Mouse (Mus musculus) liver, adult (tissue): ENCODE results near the gene Clec1b.
A peak's percentile ranks its signal among the peaks of the same experiment; 100 is the strongest.

Experiments
- GATA4 ChIP-seq: IDR thresholded peaks from 2 replicates; pipeline ENCODE4 v1.6.1; 2014; ENCODE audit warnings: mild to moderate bottlenecking, low read length; ENCODE audit not compliant: insufficient replicate concordance

The Clec1b gene

DNA sequence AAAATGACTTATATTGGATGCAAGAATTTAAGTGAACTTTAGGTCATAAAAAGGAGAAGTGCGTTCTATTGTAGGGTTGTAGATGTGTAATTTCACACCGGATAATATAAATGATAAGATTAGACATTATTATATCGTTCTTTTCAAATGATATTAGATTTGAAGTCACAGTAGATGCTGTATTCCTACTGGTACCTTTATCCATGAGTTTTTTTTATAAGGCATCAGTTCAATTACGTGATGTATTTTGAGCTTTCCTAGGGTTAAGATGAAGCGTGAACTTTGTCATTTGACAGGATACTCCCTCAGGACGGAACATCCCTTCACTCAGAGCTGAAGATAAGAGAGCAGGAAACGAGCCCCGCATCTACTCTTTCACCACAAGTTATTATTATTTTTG, at the start of gene Clec1b:
Gene Clec1b, plus strand, starts transcription at position 301 of the 400 bp plus-strand sequence.
- TF ChIP-seq GATA4: peak; percentile 83

DNA sequence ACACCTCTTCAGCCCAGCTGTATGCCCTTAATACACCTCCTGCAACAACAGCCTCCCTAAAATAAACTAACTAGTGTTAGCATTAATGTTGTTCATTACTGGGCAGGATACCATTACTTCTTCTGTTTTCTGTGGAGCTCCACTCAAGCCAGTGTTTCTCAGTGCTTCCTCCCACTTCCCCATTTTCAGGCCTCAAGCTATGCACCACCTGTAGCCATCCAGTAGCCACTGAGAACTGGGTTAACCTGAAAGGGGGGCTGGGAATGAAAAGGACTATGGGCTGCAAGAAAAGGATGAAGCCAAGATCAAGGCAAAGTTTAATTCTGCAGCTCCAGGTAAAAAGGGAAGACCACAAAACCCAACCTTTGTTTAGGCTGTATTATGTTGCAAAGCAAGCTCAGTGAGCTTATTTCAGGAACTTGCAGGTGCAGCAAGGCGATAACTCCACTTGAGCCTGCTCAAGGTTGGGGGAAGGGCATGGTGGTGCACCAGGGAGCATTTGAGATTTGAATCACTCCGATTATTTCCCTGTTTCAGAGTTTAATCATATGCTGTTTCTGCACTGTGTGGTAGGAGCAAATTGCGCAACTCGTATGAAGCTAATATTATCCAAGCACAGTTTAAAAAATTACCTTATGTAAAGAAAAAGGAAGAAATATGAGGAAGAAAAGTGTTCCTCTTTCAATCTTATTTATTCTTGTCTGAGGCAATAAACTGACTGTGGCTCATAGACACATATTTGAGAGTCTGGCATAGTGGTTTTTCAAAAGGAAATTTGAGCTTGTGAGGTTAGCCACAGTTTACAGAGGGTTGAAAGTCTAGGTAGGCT, 47.4 kb upstream of the Clec1b start:
- TF ChIP-seq GATA4: no peak

DNA sequence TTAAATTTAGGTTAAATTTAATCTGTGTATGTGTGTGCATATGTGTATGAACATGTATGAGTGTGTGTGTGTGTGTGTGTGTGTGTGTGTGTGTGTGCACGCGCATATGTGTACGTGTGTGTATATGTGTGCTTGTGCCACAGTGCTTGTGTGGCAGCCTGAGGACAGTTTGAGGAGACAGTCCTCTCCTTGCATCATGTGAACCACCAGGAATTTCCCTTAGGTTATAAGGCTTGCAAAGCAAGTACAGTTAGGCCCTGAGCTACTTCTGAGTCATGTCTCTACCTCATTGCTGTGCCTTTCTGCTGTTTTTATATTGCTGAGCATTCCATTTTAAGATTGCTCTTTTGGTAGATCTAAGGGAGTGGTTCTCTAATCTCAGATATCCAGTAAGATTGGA, 46.0 kb upstream of the Clec1b start:
- TF ChIP-seq GATA4: no peak

DNA sequence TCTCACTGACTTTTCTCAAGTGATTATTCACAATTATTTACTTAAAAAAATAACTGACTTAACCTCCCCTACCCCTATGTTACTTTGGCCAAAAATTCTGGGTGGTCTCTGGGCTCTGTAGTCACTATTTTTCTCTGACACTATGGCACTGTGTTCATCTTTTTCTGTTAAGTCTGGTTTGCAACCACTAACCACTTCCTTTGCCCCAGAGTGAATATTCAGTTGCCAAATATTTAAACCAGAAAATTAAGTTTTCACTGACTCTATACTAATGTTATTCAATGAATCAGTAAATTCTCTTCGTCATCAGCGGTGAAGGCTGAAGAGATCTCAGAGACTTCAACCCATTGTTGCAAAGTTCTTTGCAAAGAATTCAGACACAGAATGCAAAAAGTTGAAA, 41.3 kb upstream of the Clec1b start:
- TF ChIP-seq GATA4: no peak

DNA sequence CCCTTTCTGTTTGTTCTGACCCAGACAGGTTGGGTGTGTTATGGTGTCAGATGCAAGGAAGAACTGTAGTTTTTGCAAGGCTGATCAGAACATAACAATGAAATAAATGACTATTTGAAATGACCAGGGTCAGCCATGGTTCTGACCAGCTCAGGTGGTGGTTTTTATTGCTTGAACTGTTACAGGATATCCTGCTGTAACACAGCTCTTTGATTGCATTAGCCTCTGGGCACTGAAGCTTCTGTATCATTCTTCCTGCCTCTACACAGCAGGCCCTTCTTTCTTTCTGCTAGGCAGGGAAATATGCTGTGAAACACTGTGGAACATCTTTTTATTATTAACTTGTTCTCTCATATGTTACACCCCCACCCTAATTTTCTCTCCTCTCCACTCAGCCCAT, 40.7 kb upstream of the Clec1b start:
- TF ChIP-seq GATA4: no peak

DNA sequence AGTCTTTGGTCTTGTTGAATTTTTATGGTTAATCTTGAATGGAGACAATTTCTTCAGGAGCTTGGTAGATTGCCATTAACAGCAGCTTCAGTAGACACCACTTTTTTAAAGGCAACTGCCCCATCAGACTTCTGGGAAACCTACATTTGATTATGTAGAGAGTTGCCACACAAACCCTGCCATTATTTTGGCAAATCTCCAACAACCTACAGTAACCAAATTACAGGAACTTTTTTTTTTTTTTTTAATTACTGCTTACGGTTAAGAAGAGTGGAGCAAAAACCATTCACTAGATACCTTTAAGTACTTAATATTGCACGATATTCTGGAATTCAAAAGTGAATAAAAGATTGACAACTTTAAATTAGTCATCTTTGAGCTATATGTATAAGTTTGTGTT, 37.6 kb upstream of the Clec1b start:
- no peak for TF ChIP-seq GATA4

DNA sequence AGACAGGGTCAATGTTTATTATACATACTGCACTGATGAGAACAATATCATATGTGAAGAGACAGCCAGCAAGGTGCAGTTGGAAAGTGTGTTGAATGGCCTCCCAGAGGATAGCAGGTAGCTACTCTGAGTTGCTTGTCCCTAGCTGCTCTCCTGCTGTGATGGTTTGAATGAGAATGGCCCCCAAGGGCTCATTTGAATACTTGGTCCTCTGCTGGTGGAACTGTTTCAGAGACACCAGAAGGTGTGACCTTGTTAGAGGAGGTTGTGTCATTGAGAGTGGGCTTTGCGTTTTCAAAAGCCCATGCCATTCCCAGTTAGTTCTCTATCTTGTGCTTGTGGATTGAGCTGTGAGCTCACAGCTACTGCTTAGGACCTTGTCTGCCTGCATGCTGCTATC, 33.2 kb upstream of the Clec1b start:
- no peak for TF ChIP-seq GATA4

DNA sequence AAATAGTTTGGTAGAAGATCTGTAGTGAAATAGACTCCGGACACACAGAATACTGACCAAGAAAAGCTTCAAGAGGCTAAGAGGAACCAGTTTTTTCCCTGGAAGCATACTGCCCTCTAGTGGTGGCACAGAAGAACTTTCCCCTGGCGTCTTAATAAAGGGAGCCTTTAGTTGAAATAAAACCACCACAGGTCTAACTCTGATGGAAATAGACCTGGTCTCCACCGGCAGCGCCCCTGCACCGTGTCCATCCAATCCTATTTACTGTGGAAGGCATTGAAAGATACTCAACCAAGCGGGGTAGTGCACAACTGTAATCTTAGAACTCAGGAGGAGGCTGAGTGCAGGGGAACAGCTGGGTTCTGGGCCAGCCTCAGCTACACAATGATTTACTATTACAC, 31.1 kb upstream of the Clec1b start:
- no peak for TF ChIP-seq GATA4

DNA sequence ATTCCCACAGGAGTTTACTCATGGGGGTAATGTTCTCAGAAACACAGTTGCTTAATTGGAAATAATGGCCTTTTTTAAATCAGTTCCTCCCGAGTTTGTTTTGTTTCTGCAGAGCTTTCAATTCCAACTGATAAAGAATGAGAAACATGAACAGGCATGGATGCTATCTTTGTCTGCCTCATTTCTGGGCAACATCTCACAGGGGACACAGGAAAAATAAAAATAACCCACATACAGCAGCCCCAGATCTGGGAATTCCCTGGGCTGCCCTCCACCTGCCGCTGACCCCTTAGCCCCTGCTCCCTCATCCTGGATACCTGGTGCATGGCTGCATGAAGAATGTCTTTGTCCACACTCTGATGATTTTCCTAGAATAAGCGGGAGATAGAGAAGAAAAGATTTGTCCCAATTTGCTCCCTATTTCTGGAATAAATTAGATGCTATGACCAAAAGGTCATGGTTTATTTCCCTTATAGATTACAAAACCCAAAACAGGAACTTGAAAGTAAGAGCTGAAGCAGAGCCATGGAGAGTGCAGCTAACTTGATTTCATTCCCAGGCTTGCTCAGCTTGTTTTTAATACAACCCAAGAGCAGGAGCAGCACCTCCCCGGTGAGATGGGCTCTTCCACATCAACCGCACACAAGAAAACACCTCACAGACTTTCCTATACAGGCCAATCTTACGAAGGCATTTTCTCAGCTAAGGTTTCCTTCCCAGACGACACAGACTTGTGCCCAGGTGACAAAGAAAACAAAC, 27.5 kb upstream of the Clec1b start:
- TF ChIP-seq GATA4: peak; percentile 93

DNA sequence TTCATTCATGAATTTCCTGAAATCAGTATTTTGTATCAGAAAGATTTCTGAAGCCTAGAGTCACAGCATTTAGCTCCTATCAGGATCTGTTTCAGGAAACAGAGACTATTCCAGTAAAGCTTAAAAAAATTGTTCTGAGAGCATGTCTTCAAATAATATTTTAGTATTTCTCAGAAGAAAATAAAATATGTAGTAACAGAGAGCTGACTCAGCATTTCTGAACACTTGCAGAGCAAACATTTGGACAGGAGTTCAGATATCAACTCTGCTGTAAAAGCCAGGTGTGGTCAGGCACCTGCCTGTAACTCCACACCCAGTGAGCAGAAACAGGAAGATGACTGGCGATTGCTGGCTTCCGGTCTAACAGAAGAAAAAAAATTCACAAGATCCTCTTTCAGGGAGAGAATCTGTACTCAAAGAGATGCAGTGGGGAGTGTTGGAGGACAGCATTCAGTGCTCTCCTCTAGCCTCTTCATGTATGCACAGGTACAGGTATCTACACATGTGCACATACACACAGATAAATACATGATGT, 22.1 kb upstream of the Clec1b start:
- no peak for TF ChIP-seq GATA4

DNA sequence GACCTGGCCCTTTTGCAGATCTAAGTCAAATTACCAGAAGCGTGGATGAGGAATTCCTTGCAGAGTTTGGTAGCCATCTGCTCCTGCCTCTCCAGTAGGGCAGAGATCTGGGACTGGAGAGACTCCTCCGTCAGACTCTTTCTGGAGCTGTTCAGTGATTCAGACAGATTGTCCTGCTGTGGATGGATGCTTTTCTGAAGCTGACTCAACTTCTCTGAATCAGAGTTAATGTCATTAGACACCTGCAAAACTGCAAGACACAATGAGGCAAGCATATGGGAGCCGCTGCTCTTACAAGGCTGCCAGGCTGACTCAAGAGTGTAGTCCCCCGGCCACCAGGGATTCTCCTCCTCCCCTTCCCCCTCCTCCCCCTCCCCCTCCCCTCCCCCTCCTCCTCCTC, 16.6 kb upstream of the Clec1b start:
- TF ChIP-seq GATA4: no peak

DNA sequence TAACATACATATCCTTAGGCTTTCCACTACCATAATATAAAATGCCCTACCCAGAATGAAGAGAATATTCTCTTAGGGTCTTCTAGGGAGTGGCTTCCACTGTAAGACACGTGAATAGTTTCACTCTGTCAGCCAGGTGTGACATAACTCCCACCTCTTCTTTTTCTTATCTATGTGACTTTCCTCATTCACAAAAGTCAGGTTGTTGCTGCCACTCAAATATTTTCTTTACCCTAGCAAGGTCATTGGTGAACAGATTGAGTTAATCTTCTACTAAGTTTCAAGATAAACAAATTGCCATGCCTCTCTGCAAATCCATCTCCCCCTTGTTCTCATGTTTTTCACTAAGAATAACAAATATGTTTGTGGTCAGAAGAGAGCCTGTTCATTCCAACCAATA, 15.4 kb upstream of the Clec1b start:
- no peak for TF ChIP-seq GATA4

DNA sequence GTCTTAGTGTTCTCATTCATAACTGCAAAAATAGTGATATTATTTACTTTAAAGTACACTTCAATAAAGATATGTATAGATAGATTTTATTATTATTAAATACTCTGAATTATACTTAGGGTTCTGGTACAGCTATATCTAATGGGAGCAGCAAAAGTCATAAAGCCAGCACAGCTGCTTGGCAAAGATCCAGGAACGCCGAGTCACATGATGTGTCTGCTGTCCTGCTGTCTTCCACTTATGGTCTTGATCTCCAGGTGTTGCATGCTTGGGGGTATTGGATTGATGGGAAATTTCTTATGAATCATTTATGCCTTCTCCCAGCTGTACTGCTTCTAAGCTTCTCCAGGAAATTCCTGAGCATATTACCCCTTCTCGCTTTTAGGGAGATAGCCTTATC, 13.6 kb upstream of the Clec1b start:
- no peak for TF ChIP-seq GATA4

DNA sequence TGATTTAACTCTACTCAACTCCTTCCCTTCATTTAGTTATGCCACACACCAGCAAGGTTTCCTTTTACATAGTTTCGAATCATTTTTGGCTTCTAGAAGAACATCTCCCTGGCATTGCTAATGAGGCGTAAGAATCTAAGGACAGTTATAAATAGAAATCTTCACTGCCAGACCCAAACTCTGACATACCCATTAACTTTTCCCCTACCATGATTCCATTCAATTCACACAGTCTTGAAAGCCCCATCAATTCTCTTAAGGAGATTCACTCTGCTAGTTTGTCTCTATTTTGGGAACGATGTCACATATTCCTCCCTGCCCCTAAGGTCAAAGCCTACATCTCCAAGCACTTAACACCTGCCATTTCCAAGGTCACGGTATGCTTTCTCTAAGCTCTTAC, 12.1 kb upstream of the Clec1b start:
- no peak for TF ChIP-seq GATA4

DNA sequence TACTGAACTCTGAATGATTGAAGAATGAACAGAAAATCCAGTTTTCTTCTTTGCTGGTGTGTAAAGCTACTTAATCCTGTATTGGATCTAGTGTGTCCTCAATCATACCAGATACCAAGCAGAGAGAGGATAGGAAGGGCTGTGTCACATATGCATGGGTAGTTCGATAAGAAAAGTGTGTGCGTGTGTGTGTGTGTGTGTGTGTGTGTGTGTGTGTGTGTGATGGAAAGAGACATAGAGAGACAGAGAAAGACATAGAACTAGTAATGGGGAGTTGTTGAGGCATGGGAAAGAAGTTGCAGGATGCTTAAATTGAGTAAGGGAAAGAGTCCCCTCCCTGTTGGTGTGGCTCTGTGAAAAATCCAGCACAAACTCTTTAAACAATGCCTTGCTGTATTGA, 11.3 kb upstream of the Clec1b start, which contains the start of gene Clec12b:
Gene Clec12b, minus strand, starts transcription at position 101 of the 400 bp plus-strand sequence.
- no peak for TF ChIP-seq GATA4

DNA sequence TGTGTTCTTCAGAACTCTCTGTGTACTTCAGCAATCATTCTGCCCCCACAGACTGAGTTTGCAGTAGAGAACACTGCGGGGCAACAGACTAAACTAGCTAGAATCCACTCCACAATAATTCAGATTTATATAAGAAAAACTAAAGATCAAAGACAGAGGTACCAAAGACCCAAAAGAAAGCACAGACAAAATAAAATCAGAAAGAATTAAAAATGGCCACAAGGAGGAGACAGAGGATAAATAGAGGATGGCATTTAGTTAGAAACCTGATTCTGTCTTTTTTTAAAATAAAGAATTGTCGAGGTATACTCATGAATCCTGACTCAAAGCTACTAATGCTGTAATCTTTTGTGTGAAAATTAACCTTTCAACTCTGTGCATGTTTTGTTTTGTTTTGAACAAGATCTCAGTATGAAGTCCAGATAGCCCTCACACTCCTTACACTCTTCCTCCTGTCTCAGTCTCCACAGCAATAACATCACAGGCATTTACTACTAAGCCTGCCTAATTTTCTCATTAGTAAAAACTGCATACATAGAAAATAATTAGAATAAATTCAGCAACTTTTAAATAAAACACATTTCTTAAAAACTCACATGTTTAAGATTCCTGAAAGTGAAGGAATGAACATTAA, 3.9 kb upstream of the Clec1b start:
- TF ChIP-seq GATA4: no peak
